Mouse (Mus musculus) adrenal gland, postnatal 4 days (tissue): ENCODE results near the gene Mb21d2. TPM values are rescaled to one million over a fixed set of nuclear protein-coding genes. Genes with fewer than 3 reads are reported as not detected.

Source experiments
- DNase-seq, 2 experiments: peaks; one replicate each; pipeline ENCODE4 v3.0.0; 2021 to 2022; ENCODE audit warnings: low spot score in 2 of 2, mixed read lengths in 2 of 2
- total RNA-seq, 2 experiments: library from RNA; stranded (reverse); gene quantifications; 2 replicates each; pipeline ENCODE4 v1.2.3; 2021

Mb21d2 gene
- total RNA-seq, 2 experiments from 2014 or later: 16.5 to 19.3 TPM

DNA sequence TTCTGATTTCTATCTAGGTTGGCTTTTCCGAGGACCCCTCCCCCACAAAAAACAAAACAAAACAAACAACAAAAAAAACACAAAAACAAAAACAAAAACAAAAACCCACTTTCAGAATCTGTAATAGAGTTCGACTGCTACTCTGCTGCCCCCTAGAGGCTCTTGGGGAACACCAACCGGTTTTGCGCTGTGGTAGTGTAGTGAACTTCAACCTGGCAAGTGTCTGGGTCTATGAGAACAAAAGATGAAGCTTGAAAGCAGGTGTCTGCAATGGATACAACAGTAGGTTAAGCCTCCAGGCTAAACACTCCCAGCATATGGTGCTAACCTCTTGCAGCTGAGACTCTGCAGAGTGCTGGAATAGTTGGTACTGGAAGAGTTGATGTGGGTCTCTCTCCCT, 136.4 kb downstream of the Mb21d2 start:
- no peak for DNase-seq

Other genes starting within 250 kb of the Mb21d2 start
- gene Fgf12, start 176.6 kb downstream of the Mb21d2 start, total RNA-seq: 10 to 100 TPM in 1 of 2 experiments, 1 to 10 TPM in 1; 10.0 to 10.3 TPM